Mouse (Mus musculus) small intestine, adult 2 months (tissue): Measurements from ENCODE around the gene Dlst. TPM values are rescaled to one million over a fixed set of nuclear protein-coding genes. Genes with fewer than 3 reads are reported as not detected.
A peak's percentile ranks its signal among the peaks of the same experiment; 100 is the strongest.

Experiments used
- H3K27ac ChIP-seq: fragments of 200-500 bp; 2 replicates; pipeline ENCODE4 v1.5.1; 2012; ENCODE audit warnings: low read depth, low read length, control low read depth, inconsistent platforms; ENCODE audit not compliant: insufficient read depth
- H3K27me3 ChIP-seq: fragments of 200-500 bp; 2 replicates; pipeline ENCODE4 v1.6.1; 2012; ENCODE audit warnings: mild to moderate bottlenecking, moderate library complexity, low read length, inconsistent platforms; ENCODE audit not compliant: control insufficient read depth, insufficient read depth
- H3K36me3 ChIP-seq: fragments of 200-500 bp; 2 replicates; pipeline ENCODE4 v1.6.1; 2012; ENCODE audit warnings: mild to moderate bottlenecking, low read length, control low read depth, inconsistent platforms; ENCODE audit not compliant: control insufficient read depth, insufficient read depth
- H3K4me1 ChIP-seq: fragments of 200-500 bp; 2 replicates; pipeline ENCODE4 v1.6.1; 2012; ENCODE audit warnings: low read length, inconsistent platforms, mixed read lengths; ENCODE audit not compliant: control insufficient read depth, insufficient read depth, insufficient read length
- H3K4me3 ChIP-seq: fragments of 200-500 bp; 2 replicates; pipeline ENCODE4 v1.5.1; 2012; ENCODE audit warnings: low read depth, mild to moderate bottlenecking, control low read depth, inconsistent platforms, low read length, moderate library complexity
- CTCF ChIP-seq: fragments of 200-500 bp; IDR thresholded peaks from 2 replicates; pipeline ENCODE4 v1.5.1; 2012; ENCODE audit warnings: low read depth, mild to moderate bottlenecking, control low read depth, inconsistent platforms, low read length, moderate library complexity, mixed read lengths; ENCODE audit not compliant: insufficient replicate concordance, insufficient read length; ENCODE audit errors: extremely low read depth
- POLR2A ChIP-seq: fragments of 200-500 bp; IDR thresholded peaks from 2 replicates; pipeline ENCODE4 v1.6.1; 2012; ENCODE audit warnings: low read depth, mild to moderate bottlenecking, control low read depth, inconsistent platforms, low read length, moderate library complexity
- WGBS: fragments of 180-500 bp; shearing (Covaris S2); methylation state at CpG from one replicate; pipeline ENCODE4 v1.1.7; 2018; 5-methylcytosine and 5-hydroxymethylcytosine counted together
- polyA plus RNA-seq: library from polyadenylated mRNA; depleted of rRNA; stranded (reverse); fragments of >200 nt; gene quantifications from 2 replicates; pipeline ENCODE4 v1.2.3, GENCODE M21; 2012

Dlst gene
- polyA plus RNA-seq, 1 experiment = 125 TPM

DNA sequence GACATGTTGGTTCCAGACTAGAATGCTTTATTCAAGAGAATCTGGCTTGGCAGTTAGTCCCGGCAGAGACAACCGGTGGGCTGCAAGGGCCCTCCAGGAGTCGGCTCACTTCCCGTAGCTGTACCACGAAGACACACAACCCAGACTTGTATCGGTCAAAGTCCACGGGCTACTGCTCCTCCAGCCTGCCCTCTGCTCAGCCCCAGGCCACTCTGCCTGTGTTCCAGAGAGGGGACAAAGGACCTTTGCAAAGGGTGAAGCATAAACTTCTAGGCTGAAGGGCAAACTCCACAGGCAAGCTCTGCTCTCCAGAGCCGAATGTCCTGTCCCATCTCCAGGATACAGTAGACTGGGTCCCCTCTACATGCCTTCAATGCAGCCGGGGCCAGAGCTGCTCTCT lies 56.0 kb downstream of the Dlst start:
- 0 out of 2 replicates have a peak, but pooled peaks cover 3% of the 10 kb centered on the region for H3K4me1 ChIP-seq
- no peak for TF ChIP-seq CTCF
- no peak for TF ChIP-seq POLR2A
- WGBS = 58% methylated on average over 9 of the region's 9 CpGs

DNA sequence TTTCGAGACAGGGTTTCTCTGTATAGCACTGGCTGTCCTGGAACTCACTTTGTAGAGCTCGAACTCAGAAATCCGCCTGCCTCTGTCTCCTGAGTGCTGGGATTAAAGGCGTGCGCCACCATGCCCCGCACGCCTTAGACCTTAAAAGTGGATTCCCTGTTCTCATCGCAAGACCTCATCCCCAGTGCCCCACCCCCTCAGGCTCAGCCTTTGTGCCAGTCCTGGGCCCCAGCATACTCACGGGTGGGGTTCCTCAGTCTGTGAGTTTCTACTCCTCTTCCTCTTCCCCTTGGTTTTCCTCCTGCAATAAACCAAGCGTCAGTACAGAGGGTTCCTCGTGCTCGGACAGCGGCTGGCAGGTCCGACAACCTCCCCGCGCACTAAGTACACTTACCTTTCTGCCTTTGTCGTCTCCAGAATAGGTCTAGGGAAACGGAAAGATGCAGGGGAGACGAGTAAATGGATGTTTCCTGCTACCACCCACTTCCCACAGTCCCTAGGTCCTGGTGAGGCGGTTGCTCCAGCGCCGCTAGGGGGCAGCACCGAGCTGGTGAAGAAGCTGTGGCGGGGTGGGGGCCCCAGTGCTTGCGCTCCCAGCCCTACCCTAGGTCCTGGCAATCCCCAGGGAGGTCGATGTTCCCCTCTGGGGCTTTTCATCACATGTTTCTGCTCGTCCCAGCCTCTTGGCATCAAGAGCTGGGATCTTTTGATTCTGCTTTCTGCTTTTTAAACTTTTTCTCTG lies 58.7 kb downstream of the Dlst start:
- Histone ChIP-seq H3K4me3 (peak overlapping the region; percentile 41), H3K27ac (no peak overlapping the region), H3K27me3 (no peaks in the 10 kb centered on the region), H3K36me3 (no peaks in the 10 kb centered on the region), H3K4me1 (0 out of 2 replicates have a peak, but pooled peaks cover 3% of the 10 kb centered on the region)
- 25% methylated on average over 27 of the region's 27 CpGs for WGBS
- TF ChIP-seq POLR2A (no peak), CTCF (peak; percentile 89)

More for the DNA sequence above, 56.0 kb downstream of the Dlst start:
- Histone ChIP-seq H3K36me3 (no peaks in the 10 kb centered on the region), H3K27ac (no peak overlapping the region), H3K27me3 (no peaks in the 10 kb centered on the region), H3K4me3 (no peak overlapping the region)

DNA sequence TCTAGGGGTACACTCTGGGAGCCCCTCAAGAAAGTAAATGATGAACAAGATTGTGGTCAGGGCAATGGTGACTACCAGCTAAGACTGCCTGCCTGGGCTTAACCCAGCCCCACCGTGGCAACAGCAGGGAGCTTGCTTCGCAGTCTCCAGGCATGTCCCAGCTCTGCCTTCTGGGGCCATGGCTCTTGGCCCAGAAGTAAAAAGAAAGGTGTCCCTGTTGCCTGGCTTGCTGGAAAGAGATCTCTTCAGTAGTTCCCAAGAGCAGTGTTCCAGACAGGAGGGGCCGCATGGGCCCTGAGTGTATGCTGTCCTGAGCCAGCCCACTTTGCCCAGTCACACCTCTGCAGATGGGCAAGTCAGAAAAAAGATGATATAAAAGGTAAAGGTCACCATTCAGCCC lies 59.2 kb downstream of the Dlst start:
- no peaks in the 10 kb centered on the region for H3K36me3 ChIP-seq
- WGBS = 69% methylated on average over 3 of the region's 3 CpGs
- no peak overlapping the region for H3K4me3 ChIP-seq
- TF ChIP-seq POLR2A = no peak
- TF ChIP-seq CTCF = no peak
- H3K27me3 ChIP-seq = no peaks in the 10 kb centered on the region
- no peak overlapping the region for H3K27ac ChIP-seq
- 0 out of 2 replicates have a peak, but pooled peaks cover 3% of the 10 kb centered on the region for H3K4me1 ChIP-seq

DNA sequence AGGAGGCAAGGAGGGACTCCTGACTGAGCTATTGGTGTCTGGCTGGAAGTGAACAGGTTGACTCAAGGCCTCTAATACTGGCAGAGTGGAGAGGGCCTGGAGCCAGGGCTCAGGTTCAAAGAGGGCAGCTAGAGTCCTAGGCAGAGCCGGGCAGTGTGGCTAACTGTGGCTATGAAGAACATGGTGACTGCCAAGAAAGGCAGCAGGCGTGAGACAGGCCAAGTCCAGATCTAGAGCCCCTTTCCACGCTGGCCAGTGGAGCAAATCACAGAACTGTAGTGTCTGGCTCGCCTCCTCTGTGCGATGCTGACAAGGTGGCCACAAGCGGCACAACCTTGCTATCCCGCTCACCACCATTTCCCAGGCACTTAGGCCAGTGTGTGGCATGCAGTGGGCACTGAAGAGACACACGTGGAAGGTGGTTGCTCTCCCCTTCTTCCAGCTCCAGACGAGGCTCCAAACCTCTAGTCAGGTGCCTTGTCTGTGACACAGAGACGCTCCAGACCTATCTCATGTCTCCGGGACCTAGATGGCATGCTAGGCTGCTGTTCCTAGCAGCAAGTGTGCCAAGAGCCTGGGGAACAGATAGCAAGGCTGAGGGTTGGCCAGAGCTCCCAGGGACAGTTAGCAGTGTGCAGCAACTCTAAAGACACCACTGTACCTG lies 59.8 kb downstream of the Dlst start:
- H3K27ac ChIP-seq = no peak overlapping the region
- no peak overlapping the region for H3K4me3 ChIP-seq
- WGBS = 84% methylated on average over 11 of the region's 11 CpGs
- no peak for TF ChIP-seq CTCF
- TF ChIP-seq POLR2A = no peak
- H3K27me3 ChIP-seq = no peaks in the 10 kb centered on the region
- H3K36me3 ChIP-seq = no peaks in the 10 kb centered on the region
- 0 out of 2 replicates have a peak, but pooled peaks cover 3% of the 10 kb centered on the region for H3K4me1 ChIP-seq

DNA sequence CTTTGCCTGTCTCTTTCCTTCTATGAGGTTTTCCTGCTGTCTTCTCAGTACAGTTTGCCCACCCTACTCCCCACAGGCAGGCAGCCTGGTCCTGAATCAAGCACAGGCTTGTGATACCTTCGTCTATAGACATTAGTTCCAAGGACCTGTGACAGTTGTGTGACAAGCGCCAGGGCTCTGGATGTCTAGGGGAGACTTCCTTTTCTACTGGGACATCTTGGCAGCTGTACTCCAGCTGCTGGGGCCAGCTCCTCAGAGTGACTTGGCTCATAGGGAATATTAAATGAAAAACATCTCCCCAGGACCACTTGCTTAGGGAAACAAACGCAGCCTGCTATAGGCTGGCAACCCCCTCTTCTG lies 60.3 kb downstream of the Dlst start:
- no peak for TF ChIP-seq POLR2A
- no peak for TF ChIP-seq CTCF
- H3K36me3 ChIP-seq = no peaks in the 10 kb centered on the region
- 0 out of 2 replicates have a peak, but pooled peaks cover 3% of the 10 kb centered on the region for H3K4me1 ChIP-seq
- no peaks in the 10 kb centered on the region for H3K27me3 ChIP-seq
- H3K4me3 ChIP-seq = no peak overlapping the region
- no peak overlapping the region for H3K27ac ChIP-seq
- WGBS = 79% methylated on average over 3 of the region's 3 CpGs

DNA sequence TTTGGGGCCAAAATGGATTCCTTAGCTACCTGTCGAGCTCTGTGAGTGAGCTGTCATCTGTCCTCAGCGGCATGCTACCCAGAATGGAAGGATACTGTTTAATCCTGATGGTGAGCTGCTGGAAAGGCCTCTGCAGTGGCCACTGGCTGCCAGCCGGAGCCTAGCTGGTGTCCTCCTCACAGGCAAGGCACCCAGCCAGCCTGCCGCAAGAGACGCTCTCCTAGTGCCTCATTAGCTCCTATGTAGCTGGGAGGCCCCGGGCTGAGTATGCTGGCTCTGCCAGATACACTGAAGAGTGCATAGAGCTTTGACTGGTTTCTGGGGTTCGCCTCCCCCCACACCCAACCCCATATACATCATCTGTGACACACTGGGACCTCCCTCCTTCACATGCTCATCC lies 63.4 kb downstream of the Dlst start:
- WGBS = 80% methylated on average over 7 of the region's 7 CpGs
- H3K27ac ChIP-seq = no peak overlapping the region
- H3K4me1 ChIP-seq = peaks cover 9% of the 10 kb centered on the region; the same call in 1 of the 2 replicates
- no peak overlapping the region for H3K4me3 ChIP-seq
- TF ChIP-seq POLR2A (no peak), CTCF (no peak)
- H3K27me3 ChIP-seq = no peaks in the 10 kb centered on the region
- no peaks in the 10 kb centered on the region for H3K36me3 ChIP-seq

- Histone ChIP-seq H3K36me3 (no peaks in the 10 kb centered on the region), H3K4me1 (peaks cover 6% of the 10 kb centered on the region; the same call in 1 of the 2 replicates), H3K27ac (no peak overlapping the region), H3K27me3 (no peaks in the 10 kb centered on the region), H3K4me3 (peak overlapping the region; percentile 56)
- WGBS = 55% methylated on average over 16 of the region's 16 CpGs
- no peak for TF ChIP-seq CTCF
- no peak for TF ChIP-seq POLR2A
Measured at GRCm38 (mm10) chr12:85175087-85175675, 64.5 kb downstream of the Dlst start.
